Mouse (Mus musculus) lung, adult 2 months (tissue): ENCODE results near the gene Eif4h.

Source experiments
- CTCF ChIP-seq: fragments of 200-500 bp; IDR thresholded peaks from 2 replicates; pipeline ENCODE4 v1.5.1; 2011; ENCODE audit warnings: mild to moderate bottlenecking, low read length, control low read depth; ENCODE audit not compliant: insufficient read depth
- POLR2A ChIP-seq: fragments of 200-500 bp; IDR thresholded peaks from 2 replicates; pipeline ENCODE4 v1.6.1; 2011; ENCODE audit warnings: low read depth, mild to moderate bottlenecking, control low read depth, low read length, borderline replicate concordance; ENCODE audit errors: extremely low read depth

DNA sequence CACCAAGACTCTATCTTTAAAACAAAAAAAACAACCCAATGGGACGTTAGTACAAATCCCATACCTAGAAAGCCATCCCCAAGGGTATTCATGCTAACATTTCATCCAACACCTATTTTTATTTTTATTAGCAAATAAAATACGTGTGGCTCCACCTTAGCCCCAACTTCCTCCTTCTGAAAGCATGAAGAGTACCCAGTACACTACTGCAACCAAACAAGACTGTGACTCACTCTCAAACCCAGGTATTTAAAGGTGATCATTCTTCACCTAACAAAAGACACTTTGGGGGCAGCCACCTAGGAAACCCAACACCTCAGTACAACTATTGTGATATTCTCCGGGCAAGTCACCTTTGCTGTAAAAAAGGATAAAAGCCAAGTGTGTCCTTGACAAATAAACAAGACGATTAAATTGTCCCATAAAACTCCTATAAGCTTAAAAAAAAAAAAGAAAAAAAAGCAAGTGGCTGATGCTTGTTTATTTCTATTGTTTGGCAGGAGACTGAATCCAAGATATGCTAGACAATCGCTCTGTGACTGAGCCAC, 1.4 kb downstream of the Eif4h start:
- TF ChIP-seq CTCF (no peak), POLR2A (no peak)
